Mouse (Mus musculus): Measurements from ENCODE around the gene Prn. TPM values are rescaled to one million over a fixed set of nuclear protein-coding genes. Genes with fewer than 3 reads are reported as not detected.

The Prn gene
- polyA plus RNA-seq, 1 experiment: 0.10 TPM

- Histone ChIP-seq H3ac (ENCODE audit: control insufficient read depth, insufficient read length) (no peak overlapping the region), H3K79me2 (ENCODE audit: control insufficient read depth, insufficient read depth) (no peaks in the 10 kb centered on the region), H3K36me3 (ENCODE audit: control insufficient read depth, insufficient read depth) (no peaks in the 10 kb centered on the region), H3K27me3 (ENCODE audit: control insufficient read depth, insufficient read depth, insufficient read length) (no peaks in the 10 kb centered on the region), H3K4me3 (no peak overlapping the region), H3K4me2 (ENCODE audit: low read depth) (no peak overlapping the region)
- TF ChIP-seq POLR2AphosphoS2 (IDR thresholded peaks at IDR 0.05; ENCODE audit: insufficient read length, low read depth) (no peak), MYOG (IDR thresholded peaks at IDR 0.05; ENCODE audit: control insufficient read depth in 1 of 3, insufficient read depth in 1 of 3, insufficient read length in 2 of 3, low read depth in 2 of 3) (no peak), E2F4 (IDR thresholded peaks at IDR 0.05; ENCODE audit: insufficient read depth) (no peak), USF1 (IDR thresholded peaks at IDR 0.05; ENCODE audit: low read depth) (no peak), TCF3 (IDR thresholded peaks at IDR 0.05; ENCODE audit: insufficient read length, low read depth) (no peak), TCF12 (IDR thresholded peaks at IDR 0.05; ENCODE audit: insufficient read depth, poor library complexity, severe bottlenecking) (no peak), CEBPB (IDR thresholded peaks at IDR 0.05; ENCODE audit: insufficient read depth, poor library complexity, severe bottlenecking) (no peak)
Measured at GRCm38 (mm10) chr2:131948916-131949639, 39.3 kb downstream of the Prn start.

GRCm38 (mm10) chr2:131949767-131950597, 40.2 kb downstream of the Prn start:
- Histone ChIP-seq H3K4me3 (no peak overlapping the region), H3K79me2 (ENCODE audit: control insufficient read depth, insufficient read depth) (no peaks in the 10 kb centered on the region), H3K27me3 (ENCODE audit: control insufficient read depth, insufficient read depth, insufficient read length) (no peaks in the 10 kb centered on the region), H3K4me2 (ENCODE audit: low read depth) (no peak overlapping the region), H3ac (ENCODE audit: control insufficient read depth, insufficient read length) (no peak overlapping the region), H3K36me3 (ENCODE audit: control insufficient read depth, insufficient read depth) (no peaks in the 10 kb centered on the region)
- TF ChIP-seq SRF (IDR thresholded peaks at IDR 0.05; ENCODE audit: control insufficient read depth, insufficient read length, low read depth): no peak
- TF ChIP-seq USF1 (IDR thresholded peaks at IDR 0.05; ENCODE audit: low read depth): no peak
- TF ChIP-seq REST (IDR thresholded peaks at IDR 0.05; ENCODE audit: insufficient read depth, insufficient read length): no peak
- no peak for TF ChIP-seq MYOD1 (IDR thresholded peaks at IDR 0.05; ENCODE audit: control insufficient read depth in 1 of 3, insufficient read length in 2 of 3, low read depth in 2 of 3)
- no peak for TF ChIP-seq POLR2A (IDR thresholded peaks at IDR 0.05; ENCODE audit: insufficient read length, low read depth)
- no peak for TF ChIP-seq MYOG (IDR thresholded peaks at IDR 0.05; ENCODE audit: control insufficient read depth in 1 of 3, insufficient read depth in 1 of 3, insufficient read length in 2 of 3, low read depth in 2 of 3)
- no peak for TF ChIP-seq TCF12 (IDR thresholded peaks at IDR 0.05; ENCODE audit: insufficient read depth, poor library complexity, severe bottlenecking)
- no peak for TF ChIP-seq TCF3 (IDR thresholded peaks at IDR 0.05; ENCODE audit: insufficient read length, low read depth)
- no peak for TF ChIP-seq CEBPB (IDR thresholded peaks at IDR 0.05; ENCODE audit: insufficient read depth, poor library complexity, severe bottlenecking)
- TF ChIP-seq E2F4 (IDR thresholded peaks at IDR 0.05; ENCODE audit: insufficient read depth): no peak
- TF ChIP-seq MAX (IDR thresholded peaks at IDR 0.05; ENCODE audit: low read depth): no peak
- TF ChIP-seq POLR2AphosphoS2 (IDR thresholded peaks at IDR 0.05; ENCODE audit: insufficient read length, low read depth): no peak

DNA sequence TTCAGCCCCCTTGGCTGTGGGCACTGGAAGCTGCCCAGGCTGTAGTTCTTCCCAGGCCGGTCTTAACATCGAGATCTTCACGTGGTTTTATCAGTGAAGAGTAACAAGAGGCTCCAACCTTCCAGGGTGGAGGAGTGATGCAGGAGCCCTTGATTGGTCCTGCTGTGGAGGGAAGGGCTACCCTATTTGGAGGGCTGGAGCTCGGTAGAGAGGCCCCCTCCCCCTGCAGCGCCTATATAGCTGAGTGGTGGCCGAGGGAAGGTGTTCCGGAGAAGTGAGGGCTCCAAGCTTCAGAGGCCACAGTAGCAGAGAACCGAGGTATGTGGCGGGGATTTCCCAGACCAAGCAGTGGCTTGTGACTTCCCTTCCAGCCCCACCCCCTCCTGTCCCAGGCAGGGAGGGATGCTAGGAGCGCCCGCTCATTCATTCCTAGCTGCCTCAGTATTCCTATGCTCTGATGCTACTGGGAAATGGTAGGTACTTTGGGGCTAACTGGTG, 40.9 kb downstream of the Prn start, which contains the start of gene Prnd:
TSS of gene Prnd (plus strand) at position 264 of the 498 bp plus-strand sequence.
- no peak for TF ChIP-seq SRF (IDR thresholded peaks at IDR 0.05; ENCODE audit: control insufficient read depth, insufficient read length, low read depth)
- no peaks in the 10 kb centered on the region for H3K36me3 ChIP-seq (ENCODE audit: control insufficient read depth, insufficient read depth)
- H3K27me3 ChIP-seq (ENCODE audit: control insufficient read depth, insufficient read depth, insufficient read length): no peaks in the 10 kb centered on the region
- no peaks in the 10 kb centered on the region for H3K79me2 ChIP-seq (ENCODE audit: control insufficient read depth, insufficient read depth)
- no peak within 1 kb of the TSS for H3K4me2 ChIP-seq (ENCODE audit: low read depth)
- no peak within 1 kb of the TSS for H3K4me3 ChIP-seq
- H3ac ChIP-seq (ENCODE audit: control insufficient read depth, insufficient read length): no peak within 1 kb of the TSS

DNA sequence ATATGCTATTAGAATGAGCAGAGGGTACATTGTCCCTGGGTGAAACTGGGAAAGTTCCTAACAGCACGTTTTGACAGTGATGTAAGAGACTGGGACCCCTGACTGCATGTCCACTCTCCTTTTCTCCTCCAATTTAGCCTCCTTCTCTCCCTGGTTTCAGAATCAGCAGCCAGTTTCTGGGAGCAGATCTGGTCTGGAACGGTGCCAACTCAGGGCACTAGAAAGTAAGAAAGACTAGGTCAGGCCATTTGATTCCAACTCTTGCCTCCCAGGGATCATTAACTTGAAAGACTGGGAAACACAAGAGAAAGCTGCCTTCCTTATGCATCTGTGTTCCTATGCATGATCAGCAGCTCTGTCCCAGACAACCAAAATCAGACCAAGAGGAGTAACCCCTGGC, 42.7 kb downstream of the Prn start:
- TF ChIP-seq REST (IDR thresholded peaks at IDR 0.05; ENCODE audit: insufficient read depth, insufficient read length) (no peak), SRF (IDR thresholded peaks at IDR 0.05; ENCODE audit: control insufficient read depth, insufficient read length, low read depth) (no peak), E2F4 (IDR thresholded peaks at IDR 0.05; ENCODE audit: insufficient read depth) (no peak), MYOG (IDR thresholded peaks at IDR 0.05; ENCODE audit: control insufficient read depth in 1 of 3, insufficient read depth in 1 of 3, insufficient read length in 2 of 3, low read depth in 2 of 3) (no peak)
- H3K4me3 ChIP-seq: no peak overlapping the region
- H3K27me3 ChIP-seq (ENCODE audit: control insufficient read depth, insufficient read depth, insufficient read length): no peaks in the 10 kb centered on the region
- no peak overlapping the region for H3K4me2 ChIP-seq (ENCODE audit: low read depth)
- H3K36me3 ChIP-seq (ENCODE audit: control insufficient read depth, insufficient read depth): no peaks in the 10 kb centered on the region
- H3ac ChIP-seq (ENCODE audit: control insufficient read depth, insufficient read length): no peak overlapping the region
- no peaks in the 10 kb centered on the region for H3K79me2 ChIP-seq (ENCODE audit: control insufficient read depth, insufficient read depth)

DNA sequence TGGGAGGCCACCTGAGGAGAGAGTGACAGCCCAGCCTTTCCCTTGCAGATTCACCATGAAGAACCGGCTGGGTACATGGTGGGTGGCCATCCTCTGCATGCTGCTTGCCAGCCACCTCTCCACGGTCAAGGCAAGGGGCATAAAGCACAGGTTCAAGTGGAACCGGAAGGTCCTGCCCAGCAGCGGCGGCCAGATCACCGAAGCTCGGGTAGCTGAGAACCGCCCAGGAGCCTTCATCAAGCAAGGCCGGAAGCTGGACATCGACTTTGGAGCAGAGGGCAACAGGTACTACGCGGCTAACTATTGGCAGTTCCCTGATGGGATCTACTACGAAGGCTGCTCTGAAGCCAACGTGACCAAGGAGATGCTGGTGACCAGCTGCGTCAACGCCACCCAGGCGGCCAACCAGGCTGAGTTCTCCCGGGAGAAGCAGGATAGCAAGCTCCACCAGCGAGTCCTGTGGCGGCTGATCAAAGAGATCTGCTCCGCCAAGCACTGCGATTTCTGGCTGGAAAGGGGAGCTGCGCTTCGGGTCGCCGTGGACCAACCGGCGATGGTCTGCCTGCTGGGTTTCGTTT, 43.3 kb downstream of the Prn start:
- Histone ChIP-seq H3ac (ENCODE audit: control insufficient read depth, insufficient read length) (no peak overlapping the region), H3K79me2 (ENCODE audit: control insufficient read depth, insufficient read depth) (no peaks in the 10 kb centered on the region), H3K36me3 (ENCODE audit: control insufficient read depth, insufficient read depth) (no peaks in the 10 kb centered on the region), H3K4me3 (no peak overlapping the region), H3K4me2 (ENCODE audit: low read depth) (no peak overlapping the region), H3K27me3 (ENCODE audit: control insufficient read depth, insufficient read depth, insufficient read length) (no peaks in the 10 kb centered on the region)
- TF ChIP-seq TCF12 (IDR thresholded peaks at IDR 0.05; ENCODE audit: insufficient read depth, poor library complexity, severe bottlenecking) (no peak), TCF3 (IDR thresholded peaks at IDR 0.05; ENCODE audit: insufficient read length, low read depth) (no peak), MYOG (IDR thresholded peaks at IDR 0.05; ENCODE audit: control insufficient read depth in 1 of 3, insufficient read depth in 1 of 3, insufficient read length in 2 of 3, low read depth in 2 of 3) (no peak), POLR2AphosphoS2 (IDR thresholded peaks at IDR 0.05; ENCODE audit: insufficient read length, low read depth) (no peak), MAX (IDR thresholded peaks at IDR 0.05; ENCODE audit: low read depth) (no peak), CEBPB (IDR thresholded peaks at IDR 0.05; ENCODE audit: insufficient read depth, poor library complexity, severe bottlenecking) (no peak), USF1 (IDR thresholded peaks at IDR 0.05; ENCODE audit: low read depth) (no peak), SRF (IDR thresholded peaks at IDR 0.05; ENCODE audit: control insufficient read depth, insufficient read length, low read depth) (no peak), E2F4 (IDR thresholded peaks at IDR 0.05; ENCODE audit: insufficient read depth) (no peak), POLR2A (IDR thresholded peaks at IDR 0.05; ENCODE audit: insufficient read length, low read depth) (no peak), MYOD1 (IDR thresholded peaks at IDR 0.05; ENCODE audit: control insufficient read depth in 1 of 3, insufficient read length in 2 of 3, low read depth in 2 of 3) (no peak), REST (IDR thresholded peaks at IDR 0.05; ENCODE audit: insufficient read depth, insufficient read length) (no peak)
